Mouse (Mus musculus): ENCODE results near the gene Prkar2a.
"Not testable (repeated sequence)": the region's sequence is repeated elsewhere in the genome, so short reads cannot be mapped to it uniquely, and the experiment has no call there.

Gene Prkar2a

DNA sequence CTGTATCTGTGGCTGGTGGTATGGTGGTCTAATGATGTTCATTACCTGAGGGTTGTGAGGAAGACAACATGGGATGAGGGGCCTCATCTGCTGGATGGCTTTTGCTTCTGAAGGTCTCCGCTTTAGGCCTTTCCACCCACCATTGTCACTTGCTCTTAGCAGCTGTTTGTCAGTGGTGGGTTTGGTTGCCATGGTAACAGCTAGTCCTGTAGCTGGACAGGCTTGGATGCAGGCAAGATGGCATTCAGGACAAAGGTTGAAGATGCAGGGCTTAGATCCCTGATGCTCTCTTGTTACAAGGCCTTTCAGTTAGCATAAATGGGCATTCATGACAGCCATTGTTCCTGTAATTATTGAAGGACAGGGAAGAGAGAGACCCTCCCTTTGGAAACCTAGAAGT lies at the start of gene Prkar2a:
Gene Prkar2a (plus strand): TSS at position 209 of the 400 bp plus-strand sequence.
- no peak for DNase-seq

DNA sequence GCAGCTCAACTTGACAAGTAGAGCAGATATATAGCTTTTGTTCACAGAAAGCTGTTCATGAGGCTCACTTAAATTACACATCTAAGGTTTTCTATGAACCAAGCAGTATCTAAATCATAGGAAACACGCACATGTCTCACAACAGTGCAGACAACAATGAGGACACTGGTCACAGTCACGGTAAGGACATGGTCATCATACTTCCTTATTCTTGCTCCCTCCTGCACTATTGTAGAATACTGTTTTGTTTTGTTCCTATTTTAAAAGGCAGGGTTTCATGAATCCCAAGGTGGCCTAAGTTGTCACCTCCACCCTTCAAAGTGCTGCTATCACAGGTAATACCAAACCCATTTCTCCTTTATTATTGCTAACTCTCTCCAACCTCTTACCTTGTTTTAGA lies 49.3 kb upstream of the Prkar2a start:
- no peak for DNase-seq

DNA sequence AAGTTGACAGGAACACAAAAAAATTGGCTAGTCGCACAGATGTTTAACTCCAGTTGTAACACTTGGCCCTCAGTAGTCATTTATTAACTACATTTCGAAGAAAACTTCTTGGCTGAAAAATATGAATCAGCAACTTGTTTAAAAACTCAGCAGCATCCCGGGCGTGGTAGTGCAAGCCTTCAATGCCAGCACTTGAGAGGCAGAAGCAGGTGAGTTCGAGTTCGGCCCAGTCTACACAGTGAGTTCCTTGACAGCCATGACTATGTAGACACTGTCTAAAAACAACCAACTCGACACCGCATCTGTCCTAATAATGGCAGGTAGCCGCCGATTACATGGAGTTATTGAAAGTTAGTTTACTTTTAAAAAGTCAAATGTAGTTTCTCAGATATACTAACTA lies 40.9 kb upstream of the Prkar2a start:
- DNase-seq: no peak

DNA sequence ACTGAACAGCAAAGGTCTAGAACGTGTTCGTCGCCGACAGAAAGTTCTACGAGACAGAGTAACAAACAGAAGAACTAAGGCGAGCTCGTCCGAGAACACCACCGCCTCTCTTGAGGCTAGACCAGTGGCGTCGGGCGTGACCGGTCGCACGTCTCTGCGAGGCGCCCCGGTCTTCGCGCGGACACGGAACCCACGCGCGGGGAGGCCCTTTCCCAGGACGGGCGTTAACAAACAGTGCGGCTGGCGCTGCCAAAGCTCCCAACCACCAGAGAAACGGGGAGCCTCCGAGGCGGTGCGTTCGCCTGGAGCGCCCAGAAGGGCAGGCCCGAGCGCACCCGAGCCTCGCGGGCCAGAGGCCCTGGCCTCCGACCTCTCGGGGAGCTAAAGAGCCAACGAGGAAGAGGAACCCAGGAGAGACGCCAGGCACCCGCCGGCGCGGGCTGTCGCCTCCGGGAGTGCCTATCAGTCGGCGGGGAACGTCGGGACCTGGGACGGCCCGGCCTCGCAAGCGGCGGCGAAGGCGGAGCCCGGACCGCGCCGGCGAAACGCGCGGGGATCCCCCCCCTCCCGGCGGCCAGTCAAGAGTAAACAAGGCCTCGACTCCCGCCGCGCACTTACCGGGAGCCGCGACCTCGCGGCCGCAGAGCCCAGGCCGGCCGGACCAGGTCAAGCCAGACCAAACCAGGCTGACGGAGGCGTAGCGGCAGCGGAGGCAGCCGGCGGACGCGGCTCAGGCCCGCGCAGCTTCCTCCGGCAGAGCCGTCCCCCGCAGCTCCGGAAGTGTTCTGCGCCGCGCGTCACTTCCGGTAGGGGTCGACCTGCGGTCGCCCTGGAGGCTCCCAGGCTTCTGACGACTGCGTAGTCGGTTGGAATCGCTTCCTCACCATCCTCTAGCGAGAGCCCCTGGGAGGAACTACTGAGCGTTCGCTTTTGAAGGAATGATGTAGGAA lies 40.2 kb upstream of the Prkar2a start, which contains the start of gene Arih2:
Gene Arih2 (minus strand): TSS at position 776 of the 950 bp plus-strand sequence.
- DNase-seq: peak; percentile 88 to 92

DNA sequence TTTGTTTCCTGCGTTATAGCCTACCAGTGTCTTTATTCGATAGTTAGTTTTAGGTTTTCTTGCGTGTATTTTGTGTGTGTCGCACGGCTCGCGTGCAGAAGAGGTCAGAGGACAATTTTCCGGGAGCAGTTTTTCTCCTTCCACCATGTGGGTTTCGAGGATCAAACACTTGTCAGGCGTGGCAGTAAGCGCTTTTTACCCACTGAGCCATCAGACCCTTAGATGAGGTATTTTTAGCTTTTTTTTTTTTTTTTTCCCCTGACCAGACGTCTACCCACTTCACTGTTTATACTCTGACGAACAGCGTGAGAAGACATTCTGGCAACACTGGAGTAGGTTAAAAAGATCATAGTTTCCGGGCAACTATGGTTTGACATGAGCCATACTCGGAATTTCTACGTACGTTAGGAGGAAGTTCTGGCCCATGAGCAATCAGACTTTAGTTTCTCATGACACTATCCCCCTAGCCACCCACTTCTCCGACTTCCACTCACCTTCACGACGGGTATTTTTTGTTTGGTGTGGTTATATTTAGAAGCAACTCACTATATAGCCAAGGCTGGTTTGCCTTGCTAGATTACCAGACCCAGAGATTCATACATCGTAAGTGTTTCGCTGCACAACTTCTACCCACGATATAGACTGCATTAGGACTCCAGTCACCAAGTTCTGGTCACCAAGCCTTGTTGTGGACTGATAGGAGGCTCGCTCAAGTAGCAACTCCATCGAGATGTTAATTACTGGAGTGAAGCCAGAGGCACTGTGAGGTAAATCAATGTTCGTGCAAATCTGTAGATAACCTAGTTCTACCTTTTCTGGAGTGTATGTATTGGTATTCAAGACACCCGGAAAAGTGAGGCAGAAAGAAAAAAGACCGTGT lies 39.3 kb upstream of the Prkar2a start:
- DNase-seq: no peak

DNA sequence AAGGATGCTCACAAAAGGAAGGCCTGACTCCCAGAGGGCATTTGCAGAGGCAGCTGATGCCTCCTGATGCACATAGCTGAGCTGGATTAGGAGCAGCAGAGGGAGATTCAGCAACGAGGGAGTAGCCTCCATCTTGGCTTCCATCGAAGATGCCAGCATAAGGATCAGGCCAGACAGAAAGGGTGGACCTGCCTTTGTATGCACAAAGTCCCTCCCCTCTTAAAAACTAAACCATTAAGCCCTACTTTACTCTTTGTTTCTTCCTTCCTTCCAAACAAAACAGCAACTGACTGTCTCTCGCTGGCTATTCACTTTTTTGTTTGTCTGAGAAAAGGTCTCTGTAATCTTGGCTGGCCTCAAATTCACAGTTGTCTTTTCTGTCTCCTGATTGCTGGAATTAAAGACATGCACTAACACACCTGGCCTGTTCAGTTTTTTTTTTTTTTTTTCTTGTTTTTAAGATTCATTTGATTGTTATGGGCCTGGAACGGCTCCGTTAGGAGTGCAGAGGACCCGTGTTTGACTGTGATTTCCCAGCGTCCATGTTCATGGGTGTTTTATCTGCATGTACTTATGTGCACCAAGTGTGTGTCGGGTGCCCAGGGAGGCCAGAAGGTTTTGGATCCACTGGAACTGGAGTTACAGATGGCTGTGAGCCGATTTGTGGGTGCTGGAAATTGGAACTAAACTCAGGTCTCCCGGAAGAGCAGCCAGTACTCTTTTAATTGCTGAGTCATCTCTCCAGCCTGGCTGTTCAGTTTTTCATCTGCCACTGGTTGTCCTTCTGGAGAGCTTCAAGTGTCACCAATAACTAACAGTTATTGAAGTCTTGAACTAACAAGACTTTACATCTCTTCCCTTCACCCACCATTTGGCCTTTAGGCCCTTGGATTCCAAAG lies 34.3 kb upstream of the Prkar2a start:
- no peak for DNase-seq

DNA sequence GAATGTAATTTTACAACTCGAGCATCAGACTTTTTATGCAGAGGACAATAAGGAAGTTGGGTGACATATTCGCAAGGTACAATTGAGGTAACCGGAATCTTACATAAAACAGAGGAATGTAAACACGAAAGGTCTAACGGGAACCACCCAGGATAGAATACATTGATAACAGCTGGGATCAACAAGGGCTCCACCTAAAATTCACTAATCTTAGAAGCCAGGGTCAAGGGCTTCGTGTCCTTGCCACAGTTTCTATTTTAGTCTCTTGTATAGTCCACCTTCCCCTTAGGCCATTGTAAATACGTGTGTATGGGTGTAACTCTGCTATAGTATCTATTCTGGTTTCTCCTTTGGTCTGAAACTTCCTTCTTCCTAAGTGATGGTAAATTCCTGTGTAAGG lies 33.2 kb upstream of the Prkar2a start:
- not testable (repeated sequence) for DNase-seq

DNA sequence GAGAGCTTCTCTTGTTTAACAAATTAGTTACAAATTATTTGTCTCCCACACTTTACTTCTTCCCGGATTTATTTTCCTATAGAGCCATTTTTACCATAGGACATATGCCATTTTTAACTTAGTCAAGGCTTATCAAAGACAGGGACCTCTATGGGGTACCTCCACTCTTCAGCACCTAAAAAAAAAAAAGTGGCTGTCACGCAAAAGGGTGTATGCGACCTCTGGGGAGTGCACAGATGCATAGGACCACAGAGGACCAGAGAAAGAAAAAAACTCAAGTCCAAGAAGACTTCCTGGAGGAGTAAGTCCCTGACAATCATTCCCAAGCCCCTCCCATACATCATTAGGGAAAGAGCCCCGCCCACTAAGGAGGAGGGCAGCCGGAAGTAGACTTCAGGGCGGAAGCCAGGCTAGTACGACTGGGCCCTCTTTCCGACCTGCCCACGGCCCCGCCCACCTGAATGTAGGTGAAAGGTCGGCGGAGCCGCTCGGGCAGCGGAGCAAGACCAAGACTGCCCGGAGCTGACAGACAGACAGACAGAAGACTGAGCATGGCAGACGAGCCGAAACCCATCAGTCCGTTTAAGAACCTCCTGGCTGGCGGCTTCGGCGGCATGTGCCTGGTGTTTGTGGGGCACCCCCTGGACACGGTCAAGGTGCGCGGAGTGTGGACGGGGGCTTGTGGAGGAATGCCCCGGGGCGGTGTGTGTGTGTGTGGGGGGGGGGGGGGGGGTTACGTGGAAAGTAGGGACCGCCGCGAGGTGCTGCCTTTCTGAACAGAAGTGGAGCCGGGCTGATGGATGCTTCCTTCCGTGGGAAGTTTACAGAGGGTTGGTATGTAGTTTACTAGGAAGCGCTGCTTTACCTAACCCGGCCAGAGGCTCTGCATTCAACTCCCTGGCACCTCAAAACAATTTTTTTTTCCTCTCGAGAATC lies 27.2 kb upstream of the Prkar2a start, which contains the start of gene Slc25a20:
Gene Slc25a20 (plus strand): TSS at position 412 of the 936 bp plus-strand sequence.
- DNase-seq: peak; percentile 77 to 83

DNA sequence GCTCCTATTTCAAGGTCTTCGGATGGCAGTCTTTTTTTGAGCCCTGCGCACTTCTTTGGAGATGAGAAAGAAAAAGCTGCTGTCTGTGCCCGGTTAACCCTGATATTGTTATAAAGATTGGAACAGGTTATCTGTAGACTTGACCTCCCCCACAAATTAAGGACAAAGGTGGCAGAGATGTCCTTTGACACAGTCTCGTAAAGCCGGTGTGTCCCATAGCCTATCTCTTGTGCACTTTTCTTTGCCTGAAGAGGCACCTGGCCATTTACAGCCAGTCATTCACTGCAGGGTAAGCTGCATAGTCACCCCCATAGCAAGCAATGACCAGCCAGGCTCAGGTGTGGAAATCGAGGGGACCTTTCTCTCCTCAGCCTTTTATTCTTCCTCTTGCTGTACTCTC lies 26.5 kb upstream of the Prkar2a start:
- no peak for DNase-seq

DNA sequence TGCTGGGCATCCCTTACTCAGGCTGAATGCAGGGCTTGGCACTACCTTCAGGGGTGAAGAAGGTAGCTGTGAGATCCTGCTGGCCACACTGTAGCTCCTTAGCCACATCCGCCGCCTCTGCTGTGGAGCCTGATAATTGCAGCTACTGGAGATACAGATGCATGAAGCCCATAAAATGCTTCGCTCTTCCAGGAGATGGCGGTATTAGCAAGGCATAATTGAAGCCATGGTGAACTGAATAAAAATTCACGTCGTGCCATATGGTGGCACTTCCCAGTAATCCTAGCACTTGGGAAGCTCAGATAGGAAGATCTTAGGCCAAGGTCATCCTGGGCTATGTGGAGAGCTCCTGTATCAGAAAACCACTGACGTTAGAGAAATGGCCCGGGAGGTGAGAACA lies 19.2 kb upstream of the Prkar2a start:
- DNase-seq: no peak

DNA sequence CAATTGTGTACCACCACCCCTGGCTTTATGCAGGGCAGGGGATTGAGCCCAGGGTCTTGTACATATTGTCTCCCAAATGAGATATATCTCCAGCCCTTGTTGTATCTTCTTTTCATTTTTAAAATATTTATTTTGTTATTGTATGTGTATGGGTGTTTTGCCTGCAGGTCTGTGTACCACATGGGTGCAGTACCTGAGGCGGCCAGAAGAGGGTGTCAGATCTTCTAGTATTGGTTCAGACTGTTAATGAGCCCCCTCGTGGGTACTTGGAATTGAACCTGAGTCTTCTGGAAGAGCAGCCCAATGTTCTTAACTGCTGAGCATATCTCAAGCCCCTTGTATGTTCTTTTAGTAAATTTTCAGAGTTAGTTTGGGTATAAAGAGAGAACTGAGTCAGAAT lies 16.0 kb upstream of the Prkar2a start:
- peak; percentile 11 to 21 for DNase-seq

DNA sequence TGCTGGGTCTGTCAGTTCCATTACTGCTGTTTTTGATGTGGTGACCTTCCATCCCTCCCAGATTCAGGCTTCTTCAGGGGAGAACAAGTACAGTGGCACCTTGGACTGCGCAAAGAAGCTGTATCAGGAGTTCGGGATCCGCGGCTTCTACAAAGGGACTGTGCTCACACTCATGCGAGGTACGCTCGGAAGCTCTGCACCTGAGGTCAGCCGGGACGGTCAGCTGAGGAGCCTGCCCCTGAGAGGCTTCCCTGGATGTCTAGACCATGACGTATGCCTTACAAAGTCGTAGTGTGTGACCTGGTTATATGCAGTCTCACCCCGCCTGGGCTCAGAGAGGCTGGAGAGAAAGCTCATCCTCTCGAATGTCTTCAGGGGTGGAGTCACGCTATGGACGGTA lies 9.1 kb upstream of the Prkar2a start:
- no peak for DNase-seq

DNA sequence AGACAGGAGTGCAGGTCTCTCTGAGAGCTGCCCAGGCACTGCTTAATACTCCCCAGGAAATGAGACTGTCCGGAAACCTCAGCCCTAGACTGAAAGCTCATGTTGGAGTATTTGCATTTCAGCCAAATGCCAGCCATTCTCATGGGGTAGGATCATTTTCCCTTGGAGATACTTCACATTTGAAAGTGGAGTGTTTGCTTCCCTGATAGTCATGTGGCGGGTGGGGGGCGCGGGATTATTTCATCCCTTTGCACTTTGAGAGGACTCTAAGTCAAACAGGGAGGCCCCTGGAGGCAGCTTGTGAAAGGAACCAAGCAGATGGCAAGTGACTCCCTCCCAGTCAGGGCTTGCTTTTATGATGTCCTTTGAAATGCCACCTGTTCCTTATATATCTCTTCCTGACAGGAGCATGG lies 2.6 kb upstream of the Prkar2a start:
- no peak for DNase-seq

DNA sequence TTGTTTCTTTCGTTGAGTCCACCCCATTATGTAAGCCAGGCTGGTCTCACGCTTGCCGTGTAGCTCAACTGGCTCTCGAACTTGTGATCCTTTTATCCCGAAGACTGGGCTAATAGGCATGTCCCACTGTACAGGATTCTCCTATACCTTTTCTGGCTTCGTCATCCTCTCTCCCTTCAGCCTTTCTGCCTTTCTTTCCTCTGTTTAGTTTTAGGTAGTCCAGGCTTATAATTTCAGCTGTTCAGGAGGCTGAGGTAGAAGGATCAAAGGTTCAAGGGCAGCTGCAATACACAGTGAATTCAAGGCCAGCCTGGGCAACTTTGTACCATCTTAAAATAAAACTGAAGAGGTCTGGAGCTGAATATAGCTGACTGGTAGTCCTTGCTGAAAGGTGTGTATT lies 1.9 kb upstream of the Prkar2a start:
- no peak for DNase-seq

DNA sequence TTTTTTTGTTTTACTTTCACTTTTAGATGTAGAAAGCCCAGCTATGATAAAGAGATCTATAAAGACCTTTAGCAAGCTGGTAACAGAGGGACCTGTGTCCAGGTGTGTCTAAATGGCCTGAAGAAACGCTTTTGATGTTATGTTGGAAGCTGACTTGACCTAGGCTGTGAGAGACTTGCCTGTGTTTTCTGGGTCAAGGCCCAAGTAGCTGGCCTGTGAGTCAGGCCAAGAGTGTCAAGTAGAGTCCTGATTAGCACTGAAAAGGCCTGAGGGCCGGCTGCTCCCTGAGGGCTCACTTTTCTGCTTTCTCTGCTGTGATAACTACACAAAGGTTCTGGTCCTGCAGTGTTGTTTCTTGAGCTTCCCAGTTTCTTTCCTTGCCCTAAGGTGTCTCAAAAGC lies 1.4 kb upstream of the Prkar2a start:
- no peak for DNase-seq

DNA sequence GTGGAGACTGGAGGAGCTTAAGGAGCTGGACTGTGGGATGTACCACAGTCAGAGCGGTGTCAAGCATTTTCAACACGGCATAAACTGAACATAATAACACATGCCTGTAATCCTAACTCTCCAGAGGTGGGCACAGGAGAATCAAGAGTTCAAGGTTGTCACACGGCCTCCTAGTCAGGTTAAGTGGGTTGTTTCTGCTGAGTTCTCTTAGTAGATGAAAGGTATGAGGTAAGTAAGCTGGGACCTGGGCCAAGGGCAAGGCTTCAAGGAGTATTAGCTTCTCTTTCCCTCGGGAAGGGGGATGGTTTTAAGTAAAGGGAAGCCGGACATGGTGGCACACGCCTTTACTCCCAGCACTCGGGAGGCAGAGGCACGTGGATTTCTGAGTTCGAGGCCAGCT lies 663 bp upstream of the Prkar2a start:
- no peak for DNase-seq

DNA sequence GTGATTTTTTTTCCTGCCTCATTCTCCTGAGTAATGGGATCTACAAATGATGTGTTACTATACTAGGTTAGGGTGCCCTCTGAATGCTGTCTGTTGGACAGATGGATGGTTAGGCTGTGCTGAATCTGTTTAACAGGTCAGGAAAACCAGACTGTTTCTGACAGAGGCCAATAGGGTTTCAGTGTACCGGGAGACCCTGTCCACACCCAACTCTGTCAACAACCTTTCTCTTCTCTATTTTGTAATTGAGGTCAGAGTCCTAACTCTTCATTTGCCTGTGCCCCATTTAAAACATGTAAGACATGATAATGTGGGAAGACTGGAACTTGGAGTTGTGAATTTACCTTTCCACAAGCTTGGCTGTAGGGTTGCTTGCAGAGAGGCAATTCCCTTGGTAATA lies 879 bp downstream of the Prkar2a start:
- DNase-seq: no peak

DNA sequence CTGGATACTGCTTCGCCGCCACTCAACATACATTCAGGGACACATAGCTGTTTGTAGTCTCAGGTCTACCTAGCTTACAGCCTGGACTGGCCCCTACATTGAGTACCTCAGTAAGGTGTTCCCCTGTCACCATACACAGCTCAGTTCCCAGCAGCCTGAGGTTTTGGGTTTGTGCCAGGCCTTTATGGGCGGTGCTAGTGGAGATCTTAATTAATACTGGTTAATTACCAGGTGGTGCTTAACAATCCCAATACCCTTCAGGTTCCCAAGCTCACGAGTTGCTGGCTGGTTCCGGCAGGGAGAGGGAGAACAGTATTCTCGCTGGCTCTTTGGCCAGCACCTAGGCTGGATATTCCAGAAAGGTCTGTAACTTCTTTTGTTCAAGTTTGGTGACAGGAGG lies 1.8 kb downstream of the Prkar2a start:
- DNase-seq: no peak

DNA sequence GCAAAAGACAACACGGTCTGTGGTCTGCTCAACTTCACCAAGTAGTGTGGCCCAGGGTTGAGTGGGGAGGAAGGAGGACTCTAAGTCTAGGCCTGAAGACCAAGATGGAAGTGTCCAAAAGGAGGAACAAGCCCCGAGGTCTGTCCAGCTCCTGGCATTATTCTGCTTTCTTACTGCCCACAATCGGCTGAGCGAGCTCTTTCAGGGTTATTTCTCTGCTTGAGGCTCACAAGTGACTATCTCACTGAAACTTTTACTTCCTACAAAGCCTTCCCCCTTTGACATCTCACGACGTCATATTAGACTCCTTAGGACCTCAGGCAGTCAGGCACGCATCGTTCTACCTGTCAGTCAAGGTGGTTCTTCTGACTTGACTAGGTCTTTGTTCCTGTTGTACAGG lies 2.3 kb downstream of the Prkar2a start:
- no peak for DNase-seq

DNA sequence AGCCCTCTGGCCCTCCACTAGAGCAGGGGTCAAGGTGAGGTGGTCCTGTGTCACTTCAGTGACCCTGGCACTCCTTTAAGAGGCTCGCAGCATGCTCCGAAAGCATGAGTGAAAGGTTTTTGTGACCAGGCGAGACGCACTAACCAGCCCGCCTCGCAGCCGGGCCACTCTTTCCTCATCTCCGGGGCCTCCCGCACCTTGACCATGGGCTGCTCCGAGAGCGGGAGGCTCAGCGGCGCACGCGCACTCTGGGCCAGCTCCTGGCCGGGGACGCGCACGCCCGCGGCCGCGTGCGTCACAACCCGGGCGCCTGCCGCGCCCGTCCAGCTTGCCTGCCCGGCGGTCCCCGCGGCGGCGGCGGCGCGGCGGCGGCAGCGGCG lies 2.7 kb downstream of the Prkar2a start:
- DNase-seq: peak; percentile 54 to 64
